Mouse (Mus musculus) MN1 (cell line): ENCODE measurements around the gene Gjc2.

ENCODE experiments used
- DNase-seq: peaks from one replicate; pipeline ENCODE4 v3.0.0-alpha.2; 2016; ENCODE audit warnings: low spot score

Gene Gjc2

DNA sequence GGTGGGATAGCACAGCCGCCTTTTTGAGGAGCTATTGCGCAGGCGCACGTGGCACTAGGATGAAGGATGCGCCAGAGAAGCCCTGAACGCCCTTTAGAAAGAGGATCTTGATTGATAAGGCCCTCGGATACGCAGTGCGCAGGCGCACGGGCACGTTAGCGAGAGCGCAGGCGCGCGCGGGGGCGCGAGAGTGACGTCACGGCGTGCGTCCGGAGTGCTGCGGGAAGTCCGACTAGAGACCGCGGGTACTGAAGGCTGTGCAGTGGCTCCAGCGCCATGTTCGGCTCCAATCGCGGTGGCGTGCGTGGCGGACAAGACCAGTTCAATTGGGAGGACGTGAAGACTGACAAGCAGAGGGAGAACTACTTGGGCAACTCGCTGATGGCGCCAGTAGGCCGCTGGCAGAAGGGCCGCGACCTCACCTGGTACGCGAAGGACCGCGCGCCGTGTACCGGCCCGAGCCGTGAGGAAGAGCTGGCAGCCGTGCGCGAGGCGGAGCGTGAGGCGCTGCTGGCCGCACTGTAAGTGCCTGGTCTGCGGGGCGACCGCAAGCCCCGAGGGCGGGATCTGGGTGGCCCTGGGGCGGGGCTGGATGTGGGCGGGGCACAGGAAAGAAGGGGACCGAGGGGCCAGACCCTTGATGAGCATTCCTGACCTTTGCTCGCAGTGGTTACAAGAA lies 25.3 kb upstream of the Gjc2 start, which contains the start of gene 2310033P09Rik:
TSS of gene 2310033P09Rik (plus strand) at position 169 of the 679 bp plus-strand sequence.
- DNase-seq, result peak; percentile 91

DNA sequence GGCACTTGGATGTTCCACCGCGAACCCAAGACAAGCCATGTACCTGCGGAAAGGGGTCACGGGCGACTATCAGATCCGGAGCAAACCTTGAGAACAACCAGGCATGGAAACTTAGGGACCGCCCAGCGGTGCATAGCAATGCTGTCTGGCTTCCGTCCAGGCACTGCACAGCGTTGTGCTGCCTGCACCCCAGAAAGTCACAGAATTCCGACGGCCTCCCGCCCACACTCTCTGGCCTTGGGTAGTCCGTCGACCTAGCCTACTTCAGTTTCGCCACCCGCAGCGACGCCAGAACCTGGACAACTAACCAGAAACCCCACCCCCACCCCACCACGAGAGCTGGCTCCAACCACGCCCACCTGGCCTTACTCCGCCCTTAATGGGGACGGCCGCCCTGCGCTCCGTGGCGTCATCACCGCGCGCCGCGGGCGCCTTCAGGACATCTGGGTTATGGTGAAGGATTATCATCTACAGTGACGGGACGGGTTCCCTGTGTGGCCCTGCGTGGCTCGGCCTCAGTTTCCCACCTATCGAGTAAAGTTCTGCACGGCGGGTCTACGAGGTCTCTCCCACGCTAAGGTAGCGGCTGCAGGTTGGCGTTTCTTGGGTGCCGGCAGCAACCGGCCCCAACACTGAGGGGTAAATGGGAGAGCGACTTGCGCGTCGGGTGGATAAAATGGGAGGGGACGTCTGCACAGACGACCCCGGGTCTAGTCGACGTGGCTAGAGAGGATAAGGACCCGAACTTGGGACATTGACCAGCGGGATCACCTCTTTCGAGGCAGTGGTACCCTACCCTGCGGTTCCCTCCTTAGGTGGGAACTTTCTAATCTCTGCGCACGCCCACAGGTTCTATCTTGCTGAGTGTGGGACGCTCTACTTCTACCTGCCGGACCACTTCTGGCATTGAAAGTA lies 19.3 kb upstream of the Gjc2 start, which contains the start of gene Mrpl55:
TSS of gene Mrpl55 (plus strand) at position 406 of the 915 bp plus-strand sequence.
- DNase-seq, result peak; percentile 95

GRCm38 (mm10) chr11:59201216-59202002 lies 18.4 kb upstream of the Gjc2 start:
- no peak for DNase-seq

- no peak for DNase-seq
Measured at GRCm38 (mm10) chr11:59196230-59196629, 13.2 kb upstream of the Gjc2 start.

GRCm38 (mm10) chr11:59192059-59192386 lies 9.0 kb upstream of the Gjc2 start, which contains the start of gene Guk1:
TSS of gene Guk1 (minus strand) at chr11:59192212.
- no peak for DNase-seq

DNA sequence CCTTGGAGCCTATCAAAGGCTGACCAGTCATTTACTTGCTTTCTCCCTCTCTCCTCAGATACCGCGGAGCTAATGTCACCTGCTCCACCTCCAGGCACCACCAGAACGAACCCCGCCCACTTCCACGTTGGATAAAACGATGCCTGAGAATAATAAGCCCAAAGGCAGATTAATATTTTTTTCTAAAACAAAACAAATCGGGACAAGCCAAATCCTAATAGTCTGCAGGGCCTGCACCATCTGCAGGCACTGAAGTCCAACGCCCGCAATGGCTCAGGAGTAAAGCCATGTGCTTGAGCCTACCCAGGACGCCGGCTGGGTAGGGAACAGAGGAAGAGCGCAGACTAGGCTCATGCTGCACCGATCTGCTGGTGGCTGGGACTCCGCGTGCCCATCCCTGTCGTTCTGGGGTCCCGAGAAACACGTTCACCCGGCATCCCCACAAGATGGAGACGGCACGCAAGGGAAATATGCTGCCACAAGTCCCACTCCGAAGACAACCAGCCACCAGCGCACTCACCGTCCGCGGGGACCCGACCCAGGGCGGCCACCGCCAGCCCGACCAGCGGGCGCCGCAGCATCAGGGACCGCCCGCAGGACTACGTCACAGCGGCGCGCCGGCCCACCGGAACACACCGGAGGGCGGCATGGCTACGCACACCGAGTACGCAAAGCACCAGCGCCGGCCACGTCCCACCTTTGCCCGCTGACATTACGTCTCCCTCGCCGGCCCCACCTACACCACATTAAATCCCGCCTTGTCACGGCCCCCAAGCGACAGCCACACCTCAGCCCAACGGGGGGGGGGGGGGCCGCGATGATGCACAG lies 8.4 kb upstream of the Gjc2 start:
- peak; percentile 96 for DNase-seq

- peak; percentile 51 for DNase-seq
Measured at GRCm38 (mm10) chr11:59187706-59188105, 4.7 kb upstream of the Gjc2 start.

DNA sequence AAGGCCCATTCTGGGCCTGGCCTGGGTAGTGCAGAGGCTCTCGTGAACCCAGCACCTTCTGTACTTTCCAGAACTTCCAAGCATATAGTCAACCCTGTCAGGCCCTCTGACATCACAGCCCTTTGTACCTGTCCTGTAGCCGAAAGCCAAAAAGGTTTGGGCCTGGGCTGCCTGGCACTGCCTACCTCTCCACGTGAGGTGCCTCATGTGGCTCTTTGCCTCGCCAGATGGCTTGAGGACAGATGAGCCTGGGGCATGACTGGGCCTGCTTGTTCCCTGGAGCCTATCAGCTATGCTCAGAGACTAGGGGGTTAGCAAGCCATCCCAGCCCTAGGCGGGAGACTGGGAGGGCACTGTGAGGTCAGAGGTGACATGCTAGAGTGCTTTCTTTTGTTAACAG lies 2.5 kb upstream of the Gjc2 start:
- DNase-seq, result no peak

DNA sequence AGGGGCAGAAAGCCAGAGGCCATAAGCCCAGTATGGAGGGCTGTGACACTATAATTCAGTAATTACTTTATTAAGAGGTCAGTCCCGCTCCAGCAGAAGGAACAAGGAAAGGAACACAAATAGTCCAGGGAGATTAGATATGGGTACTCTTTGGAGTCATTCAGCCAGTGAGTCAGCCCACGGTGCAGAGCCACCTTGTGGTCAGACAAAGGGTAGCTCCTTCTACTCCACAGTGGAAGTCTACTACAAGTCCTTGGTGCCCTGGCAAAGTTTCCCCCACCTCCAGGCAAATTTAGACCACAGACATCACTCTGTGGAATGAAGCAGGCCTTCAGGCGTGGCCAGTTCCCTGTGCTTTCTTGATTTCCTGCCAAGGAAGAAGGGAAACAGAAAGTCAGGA lies 808 bp upstream of the Gjc2 start:
- DNase-seq, result peak; percentile 85

DNA sequence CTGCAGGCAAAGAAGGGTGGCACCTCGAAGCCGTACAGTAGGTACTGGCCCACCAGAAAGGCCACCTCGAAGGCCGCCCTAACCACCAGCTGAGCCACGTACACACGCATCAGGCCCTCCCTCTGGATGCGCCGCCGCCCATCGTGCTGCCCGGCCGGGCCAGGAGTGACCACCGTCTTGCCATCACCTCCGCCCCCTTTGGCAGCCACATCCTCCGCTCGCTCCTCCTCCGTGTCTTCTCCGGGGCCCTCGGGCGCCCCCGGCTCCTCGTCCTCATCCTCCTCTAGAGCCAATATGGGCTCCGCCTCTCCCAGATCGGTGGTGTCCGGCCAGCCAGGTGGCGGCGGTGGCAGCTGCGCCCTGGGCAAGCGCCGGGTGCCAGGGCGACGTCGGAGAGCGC lies 6.1 kb downstream of the Gjc2 start:
- DNase-seq, result no peak

DNA sequence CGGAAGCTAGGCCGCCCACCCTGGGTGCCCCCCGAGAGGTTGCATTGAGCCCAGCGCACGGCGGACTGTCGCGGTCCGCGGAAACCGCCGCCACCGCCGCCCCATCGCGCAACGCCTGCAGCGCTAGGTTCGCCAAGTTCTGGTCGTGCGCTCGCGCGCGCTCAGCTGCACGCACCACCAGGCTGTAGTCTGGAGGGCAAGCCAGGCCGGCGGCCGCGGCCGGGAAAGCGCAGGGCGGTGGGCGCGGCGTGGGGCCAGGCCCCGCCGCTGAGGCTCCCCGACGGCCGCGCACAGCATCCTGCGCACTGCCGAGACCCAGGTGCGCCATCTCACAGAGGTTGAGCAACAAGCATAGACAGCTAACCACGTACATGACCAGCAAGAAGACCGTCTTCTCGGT lies 6.5 kb downstream of the Gjc2 start:
- DNase-seq, result no peak

DNA sequence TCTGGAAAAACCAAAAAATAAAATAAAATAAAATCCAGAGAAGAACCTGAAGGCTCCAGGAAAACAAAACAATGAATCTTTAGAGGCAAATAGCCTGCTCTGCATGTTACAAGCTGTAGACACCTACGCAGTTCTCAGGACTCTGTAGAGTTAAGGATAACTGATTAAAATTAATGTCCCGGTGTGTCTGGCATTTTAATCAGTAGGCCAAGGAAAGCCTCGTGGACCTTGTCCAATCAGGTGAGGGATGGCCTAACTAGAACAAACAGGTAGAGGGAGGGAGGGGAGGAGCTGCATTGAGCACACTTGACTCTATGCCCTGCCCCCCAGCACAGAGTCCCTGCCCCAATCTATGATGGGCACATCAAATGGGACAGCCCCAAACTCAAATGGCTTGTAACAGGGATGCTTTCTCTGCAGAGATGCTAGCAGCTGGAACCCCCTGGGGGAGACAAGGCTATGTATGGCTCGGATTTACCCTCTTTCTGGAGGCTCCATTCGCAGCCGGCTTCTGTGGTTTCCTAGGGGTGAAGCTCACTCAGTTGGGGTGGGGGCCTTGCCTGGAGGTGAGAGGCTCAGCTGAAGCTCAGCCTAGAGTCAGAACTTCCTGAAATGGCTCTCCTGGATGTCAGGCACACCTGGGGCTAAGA lies 8.7 kb downstream of the Gjc2 start:
- DNase-seq, result no peak

DNA sequence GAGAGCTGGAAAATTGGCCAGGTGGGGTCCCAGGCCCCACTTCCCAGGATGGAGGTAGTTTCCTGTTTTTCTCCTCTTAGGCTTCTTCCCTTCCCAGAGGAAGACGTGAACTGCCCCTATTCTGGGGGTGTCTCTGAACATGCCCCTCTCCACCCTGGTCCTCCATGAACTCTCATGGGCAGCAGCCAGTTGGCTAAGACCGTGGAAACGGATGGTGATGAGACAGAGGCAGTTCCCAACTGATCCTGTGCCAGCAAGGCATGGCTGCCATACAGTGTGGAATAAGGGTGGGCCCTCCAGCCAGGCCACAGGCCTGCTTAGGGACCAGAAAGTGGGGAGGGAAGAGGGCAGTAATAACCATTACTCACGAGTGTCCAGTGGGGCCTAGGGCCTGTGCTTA lies 12.5 kb downstream of the Gjc2 start:
- DNase-seq, result no peak

GRCm38 (mm10) chr11:59169807-59170206 lies 13.2 kb downstream of the Gjc2 start:
- DNase-seq, result no peak

DNA sequence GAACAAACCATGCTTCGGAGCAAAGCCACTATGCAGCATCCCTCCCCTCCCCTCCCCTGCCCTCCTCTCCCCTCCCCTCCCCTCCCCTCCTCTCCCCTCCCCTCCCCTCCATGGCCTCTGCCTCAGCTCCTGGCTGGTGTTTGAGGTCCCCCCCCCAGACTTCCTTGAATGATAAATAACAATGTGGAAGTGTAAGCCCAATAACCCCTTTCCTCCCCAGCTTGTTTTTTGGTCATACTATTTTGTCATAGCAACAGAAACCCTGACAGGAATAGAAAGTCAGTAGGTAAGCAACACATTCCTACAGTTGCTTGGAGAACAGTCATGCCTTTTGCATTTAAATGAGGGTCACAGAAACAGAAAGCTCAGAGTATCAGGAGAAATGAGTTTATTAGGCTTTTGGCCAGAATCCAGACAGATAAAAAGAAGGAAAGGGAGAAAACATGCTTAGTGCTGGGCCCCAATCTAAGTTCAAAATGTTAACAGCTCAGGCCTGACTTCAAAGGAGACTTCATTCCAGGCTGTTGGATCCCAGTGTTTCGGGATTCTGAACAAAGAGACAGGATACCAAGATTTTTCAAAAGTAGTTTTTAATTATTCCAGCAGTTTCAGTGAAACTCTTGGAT lies 17.3 kb downstream of the Gjc2 start:
- DNase-seq, result peak; percentile 59

GRCm38 (mm10) chr11:59164384-59164783 lies 18.6 kb downstream of the Gjc2 start:
- peak; percentile 26 for DNase-seq

DNA sequence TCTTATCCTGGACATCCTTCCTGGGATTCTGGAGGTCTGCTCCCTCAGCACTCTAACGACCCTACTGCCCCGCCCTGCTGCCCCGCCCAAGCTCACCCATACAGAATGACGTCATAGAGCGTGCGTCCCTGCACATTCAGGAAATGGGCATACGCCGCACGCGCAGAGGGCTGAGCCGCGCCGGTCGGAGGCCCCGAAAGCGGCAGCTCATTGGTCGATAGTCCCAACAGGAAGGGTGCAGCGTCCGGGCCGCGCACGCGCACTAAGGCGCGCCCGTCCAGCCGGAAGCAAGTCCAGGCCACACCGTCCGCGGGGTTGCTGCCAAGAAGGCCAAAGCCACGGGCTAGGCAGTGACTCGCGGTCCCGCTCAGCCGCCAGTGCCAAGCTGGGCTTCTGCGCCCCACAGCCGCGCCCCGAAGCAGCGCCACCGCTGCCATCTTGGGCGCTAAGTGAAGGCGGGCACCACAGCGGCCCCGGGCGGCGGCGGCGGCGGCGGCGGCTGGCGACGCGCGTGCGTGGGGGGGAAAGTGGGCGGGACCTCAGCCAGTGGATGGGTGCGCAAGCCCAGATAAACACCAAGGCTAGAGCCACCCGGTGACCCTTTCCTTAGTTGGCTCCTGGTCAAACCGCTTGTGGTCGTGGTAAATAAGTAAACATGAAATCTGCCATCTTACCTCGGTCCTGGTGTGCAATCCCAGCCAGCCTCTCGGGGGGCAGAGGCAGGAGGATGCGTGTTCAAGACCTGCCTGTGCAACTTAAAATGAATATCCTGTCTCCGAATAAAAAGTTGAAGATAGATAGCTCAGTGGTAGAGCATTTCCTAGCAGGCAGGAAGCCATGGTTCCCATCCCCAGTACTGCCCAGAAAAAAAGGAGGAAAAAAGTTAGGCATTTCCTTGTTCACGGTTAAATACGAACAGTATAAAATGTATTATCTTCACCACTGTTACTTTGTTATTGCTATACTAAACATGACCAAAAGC lies 19.5 kb downstream of the Gjc2 start, which contains the start of gene Iba57:
TSS of gene Iba57 (minus strand) at position 485 of the 982 bp plus-strand sequence.
- DNase-seq, result peak; percentile 100

DNA sequence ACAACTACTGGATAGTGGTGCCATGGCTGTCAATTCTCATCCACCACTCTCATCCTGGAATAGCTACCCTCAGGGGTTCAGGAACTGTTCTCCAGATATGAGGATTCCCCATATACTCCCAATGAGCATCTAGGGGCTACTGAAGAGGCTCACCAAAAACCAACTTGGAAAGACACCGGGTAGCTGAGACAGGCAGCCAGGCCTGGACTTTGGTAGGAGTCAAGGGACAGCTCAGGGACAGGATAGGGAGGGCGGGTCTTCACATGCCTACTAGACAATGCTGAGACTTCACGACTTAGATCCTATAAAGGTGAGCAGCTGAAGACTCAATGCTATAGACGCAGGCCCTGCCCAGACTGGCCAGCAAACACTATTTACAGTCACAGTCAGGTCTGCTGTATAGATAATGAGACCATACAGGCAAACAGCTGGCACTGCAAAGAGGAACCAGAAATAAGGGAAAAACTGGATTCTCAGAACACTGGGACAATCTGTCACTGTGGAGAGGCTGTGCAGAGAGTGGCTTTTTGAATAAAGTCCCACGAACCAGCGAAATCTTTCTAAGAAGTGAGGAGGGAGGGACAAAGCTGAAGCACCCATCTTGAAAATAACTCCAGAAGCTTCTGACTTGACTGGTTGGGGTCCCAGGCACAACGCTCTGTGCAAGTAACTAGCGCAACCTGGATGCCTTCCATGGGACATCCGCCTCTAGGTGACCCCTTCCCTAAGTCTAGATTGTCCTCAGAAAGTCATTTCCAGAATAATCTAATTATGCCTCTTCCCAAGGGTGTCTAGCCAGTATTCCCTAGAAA lies 20.4 kb downstream of the Gjc2 start:
- no peak for DNase-seq
